Mouse (Mus musculus) forebrain, embryonic 13.5 days (tissue): ENCODE data around the gene Epor. TPM values are rescaled to one million over a fixed set of nuclear protein-coding genes. Genes with fewer than 3 reads are reported as not detected.

Experiments
- ATAC-seq: fragments of 200-750 bp; cut with Nextera tagmentation; 2 replicates; pipeline ENCODE4 v1.8.0; 2017
- H3K27ac ChIP-seq: fragments of 300-500 bp; sonication (generic); 2 replicates; pipeline ENCODE4 v1.5.1; 2015; ENCODE audit warnings: inconsistent platforms, mild to moderate bottlenecking, moderate library complexity
- H3K27me3 ChIP-seq: fragments of 300-500 bp; sonication (generic); 2 replicates; pipeline ENCODE4 v1.6.1; 2015; ENCODE audit warnings: mild to moderate bottlenecking, inconsistent platforms
- H3K36me3 ChIP-seq: fragments of 300-500 bp; sonication (generic); 2 replicates; pipeline ENCODE4 v1.6.1; 2015; ENCODE audit warnings: mild to moderate bottlenecking, inconsistent platforms; ENCODE audit not compliant: poor library complexity, severe bottlenecking
- H3K4me1 ChIP-seq: fragments of 300-500 bp; sonication (generic); 2 replicates; pipeline ENCODE4 v1.6.1; 2015; ENCODE audit warnings: inconsistent platforms
- H3K4me2 ChIP-seq: fragments of 300-500 bp; sonication (generic); 2 replicates; pipeline ENCODE4 v1.6.1; 2015; ENCODE audit warnings: inconsistent platforms, mild to moderate bottlenecking, moderate library complexity
- H3K4me3 ChIP-seq: fragments of 300-500 bp; sonication (generic); 2 replicates; pipeline ENCODE4 v1.5.1; 2015; ENCODE audit warnings: mild to moderate bottlenecking, inconsistent platforms
- H3K9ac ChIP-seq: fragments of 300-500 bp; sonication (generic); 2 replicates; pipeline ENCODE4 v1.6.1; 2015; ENCODE audit warnings: mild to moderate bottlenecking, inconsistent platforms
- H3K9me3 ChIP-seq: fragments of 300-500 bp; sonication (generic); replicated peaks from 2 replicates; pipeline ENCODE4 v1.6.1; 2016; ENCODE audit warnings: inconsistent platforms
- WGBS: fragments of 180-500 bp; shearing (Covaris S2); methylation state at CpG from one replicate; pipeline ENCODE4 v1.1.7; 2015; 5-methylcytosine and 5-hydroxymethylcytosine counted together
- polyA plus RNA-seq: library from polyadenylated mRNA; unstranded; fragments of >200 nt; fragmentation: Nextera tagmentation; extraction: Ambion mirVana; gene quantifications from 2 replicates; pipeline ENCODE4 v1.2.1, GENCODE M21; 2015

Gene Epor
- polyA plus RNA-seq, 1 experiment from 2014 or later, result 0.99 TPM

- no peaks in the 10 kb centered on the region for H3K36me3 ChIP-seq
- H3K9ac ChIP-seq, result 0 out of 2 replicates have a peak overlapping the region, but pooled peaks have one; percentile 52
- H3K4me3 ChIP-seq, result peak overlapping the region; percentile 38
- H3K27ac ChIP-seq, result no peak overlapping the region
- no peak for ATAC-seq
- peak overlapping the region; percentile 75 for H3K4me2 ChIP-seq
- WGBS, result under 1% methylated on average over 35 of the region's 35 CpGs
- H3K27me3 ChIP-seq, result peaks cover 60% of the 10 kb centered on the region
- H3K9me3 ChIP-seq, result no peaks in the 10 kb centered on the region
- peaks cover 26% of the 10 kb centered on the region for H3K4me1 ChIP-seq
Measured at GRCm38 (mm10) chr9:21961366-21961980, 1.8 kb downstream of the Epor start.

DNA sequence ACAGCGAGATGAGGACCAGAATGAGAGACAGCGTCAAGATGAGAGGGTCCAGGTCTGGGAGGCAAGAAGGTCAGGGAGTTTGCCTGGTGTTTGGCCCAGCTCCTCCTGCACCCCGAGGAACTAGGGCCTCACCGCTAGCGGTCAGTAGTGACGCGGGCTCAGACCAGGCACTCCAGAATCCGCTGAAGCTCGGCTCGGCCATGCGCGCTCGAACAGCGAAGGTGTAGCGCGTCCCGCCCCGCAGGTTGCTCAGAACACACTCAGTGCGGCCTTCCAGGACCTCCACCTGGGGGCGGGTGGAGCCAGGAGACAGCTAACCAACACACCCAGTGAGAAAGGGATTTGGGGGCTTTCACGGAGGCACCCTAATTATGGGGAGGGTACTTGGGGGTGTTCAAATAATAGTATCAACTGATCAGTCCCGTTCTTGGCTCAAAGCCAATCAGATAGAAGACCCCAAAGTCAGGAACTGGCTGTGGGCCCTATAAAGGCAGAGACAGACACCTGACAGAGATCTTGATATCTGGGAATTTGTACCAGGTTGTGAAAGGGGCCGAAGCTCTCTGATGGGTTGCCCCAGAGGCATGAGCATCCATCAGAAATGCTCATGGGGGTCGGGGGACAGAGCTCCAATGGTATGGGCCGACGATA is 2.6 kb downstream of the Epor start:
- 11% methylated on average over 26 of the region's 26 CpGs for WGBS
- H3K9ac ChIP-seq, result no peak overlapping the region
- H3K27me3 ChIP-seq, result peaks cover 60% of the 10 kb centered on the region

DNA sequence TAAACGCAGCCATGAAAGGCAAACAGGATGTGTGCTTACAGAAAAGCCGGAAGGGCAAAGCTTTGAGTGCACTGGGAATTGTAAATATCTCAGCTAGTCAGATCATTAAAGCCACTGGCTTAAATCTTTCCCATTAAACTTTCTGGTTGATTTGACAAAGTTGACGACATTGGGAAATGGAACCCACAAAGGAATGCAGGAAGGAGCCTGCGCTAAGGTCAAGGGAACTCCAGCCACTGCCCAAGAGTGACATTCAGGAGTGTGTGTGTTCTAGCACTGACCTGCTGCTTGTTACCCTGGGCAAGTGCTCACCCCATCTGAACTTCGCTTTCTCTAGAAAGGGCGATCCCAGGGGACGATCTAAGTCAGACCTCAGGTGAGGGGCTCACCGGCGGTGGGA is 3.2 kb downstream of the Epor start:
- H3K36me3 ChIP-seq, result no peaks in the 10 kb centered on the region
- peaks cover 29% of the 10 kb centered on the region for H3K4me1 ChIP-seq
- 44% methylated on average over 9 of the region's 9 CpGs for WGBS
- H3K4me3 ChIP-seq, result no peak overlapping the region
- no peak overlapping the region for H3K27ac ChIP-seq
- no peaks in the 10 kb centered on the region for H3K9me3 ChIP-seq
- no peak for ATAC-seq
- H3K27me3 ChIP-seq, result peaks cover 59% of the 10 kb centered on the region
- H3K9ac ChIP-seq, result no peak overlapping the region
- H3K4me2 ChIP-seq, result no peak overlapping the region

More for the DNA sequence above, 2.6 kb downstream of the Epor start:
- no peaks in the 10 kb centered on the region for H3K36me3 ChIP-seq
- peaks cover 29% of the 10 kb centered on the region for H3K4me1 ChIP-seq
- no peak overlapping the region for H3K4me2 ChIP-seq
- no peak for ATAC-seq
- peak overlapping the region; percentile 38; the same call in 1 of the 2 replicates for H3K4me3 ChIP-seq
- no peak overlapping the region for H3K27ac ChIP-seq
- no peaks in the 10 kb centered on the region for H3K9me3 ChIP-seq

GRCm38 (mm10) chr9:21959244-21959643 is 4.1 kb downstream of the Epor start:
- no peak for ATAC-seq

GRCm38 (mm10) chr9:21958372-21958771 is 4.9 kb downstream of the Epor start:
- Histone ChIP-seq H3K4me1 (peaks cover 43% of the 10 kb centered on the region), H3K36me3 (no peaks in the 10 kb centered on the region), H3K9me3 (no peaks in the 10 kb centered on the region), H3K4me2 (no peak overlapping the region), H3K4me3 (no peak overlapping the region), H3K27me3 (peaks cover 45% of the 10 kb centered on the region), H3K9ac (no peak overlapping the region), H3K27ac (no peak overlapping the region)
- no peak for ATAC-seq
- WGBS, result 92% methylated on average over 5 of the region's 5 CpGs

More at GRCm38 (mm10) chr9:21959244-21959643, 4.1 kb downstream of the Epor start:
- WGBS, result 86% methylated on average over 7 of the region's 7 CpGs
- no peak overlapping the region for H3K4me3 ChIP-seq
- H3K4me1 ChIP-seq, result peaks cover 36% of the 10 kb centered on the region
- H3K9ac ChIP-seq, result no peak overlapping the region
- no peaks in the 10 kb centered on the region for H3K9me3 ChIP-seq
- H3K27ac ChIP-seq, result no peak overlapping the region
- H3K36me3 ChIP-seq, result no peaks in the 10 kb centered on the region
- H3K4me2 ChIP-seq, result no peak overlapping the region
- peaks cover 53% of the 10 kb centered on the region for H3K27me3 ChIP-seq

- Histone ChIP-seq H3K4me2 (peak within 1 kb of the TSS; percentile 69), H3K27ac (peak within 1 kb of the TSS; percentile 95), H3K4me1 (peaks cover 32% of the 10 kb centered on the region), H3K27me3 (peaks cover 19% of the 10 kb centered on the region), H3K9me3 (no peaks in the 10 kb centered on the region; the same call in 1 of the 2 replicates), H3K4me3 (peak within 1 kb of the TSS; percentile 67), H3K9ac (peak within 1 kb of the TSS; percentile 79), H3K36me3 (no peaks in the 10 kb centered on the region)
- ATAC-seq, result peak; percentile 98
- under 1% methylated on average over 54 of the region's 54 CpGs for WGBS
Measured at GRCm38 (mm10) chr9:21955570-21956281, 7.6 kb downstream of the Epor start, which contains the start of gene Swsap1. TSS of gene Swsap1 (plus strand) at chr9:21955755.

DNA sequence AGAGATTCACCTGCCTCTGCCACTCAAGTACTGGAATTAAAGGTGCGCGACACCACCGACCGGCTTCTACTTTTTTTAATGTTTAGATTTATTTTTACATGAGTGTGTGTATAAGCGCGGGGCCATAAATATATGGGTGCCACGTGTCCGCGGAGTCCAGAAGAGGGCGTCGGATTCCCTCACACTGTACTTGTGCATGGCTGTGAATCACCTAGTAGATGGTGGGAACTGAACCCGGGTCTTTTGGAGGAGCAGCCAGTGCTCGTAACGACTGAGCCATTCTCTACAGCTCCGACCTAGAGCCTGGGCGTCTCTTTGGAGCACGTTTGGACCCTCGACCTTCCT is 8.1 kb downstream of the Epor start:
- peak; percentile 56 for ATAC-seq
- Histone ChIP-seq H3K4me3 (peak overlapping the region; percentile 67), H3K27me3 (peaks cover 15% of the 10 kb centered on the region), H3K4me1 (peaks cover 26% of the 10 kb centered on the region), H3K36me3 (no peaks in the 10 kb centered on the region), H3K9me3 (no peaks in the 10 kb centered on the region; the same call in 1 of the 2 replicates), H3K4me2 (peak overlapping the region; percentile 69), H3K27ac (peak overlapping the region; percentile 95), H3K9ac (peak overlapping the region; percentile 79)
- 3% methylated on average over 18 of the region's 18 CpGs for WGBS

DNA sequence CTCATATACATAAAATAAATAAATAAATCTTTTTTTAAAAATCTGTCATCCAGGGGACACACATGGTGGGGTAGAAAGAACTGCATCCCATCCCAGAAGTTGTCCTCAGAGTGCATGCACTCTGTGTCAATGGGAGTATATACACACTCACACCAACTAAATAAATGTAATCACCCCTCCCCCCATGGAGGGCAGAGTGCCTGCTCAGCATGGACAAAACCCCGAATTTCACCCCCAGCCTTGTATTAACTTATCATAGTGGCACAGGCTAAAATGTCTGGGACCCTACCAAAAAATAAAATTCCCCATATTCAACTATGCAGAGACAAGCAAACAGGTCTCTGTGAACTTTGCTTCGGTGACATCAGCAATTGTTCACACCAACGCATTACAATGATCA is 8.7 kb downstream of the Epor start:
- H3K4me3 ChIP-seq, result no peak overlapping the region
- H3K27ac ChIP-seq, result no peak overlapping the region
- ATAC-seq, result no peak
- H3K27me3 ChIP-seq, result peaks cover 12% of the 10 kb centered on the region
- H3K9ac ChIP-seq, result no peak overlapping the region
- no peaks in the 10 kb centered on the region; the same call in 1 of the 2 replicates for H3K9me3 ChIP-seq
- H3K4me1 ChIP-seq, result peaks cover 26% of the 10 kb centered on the region
- H3K4me2 ChIP-seq, result peak overlapping the region; percentile 69
- 74% methylated on average over 3 of the region's 3 CpGs for WGBS
- H3K36me3 ChIP-seq, result no peaks in the 10 kb centered on the region

GRCm38 (mm10) chr9:21953600-21953999 is 9.7 kb downstream of the Epor start:
- Histone ChIP-seq H3K4me3 (no peak overlapping the region), H3K4me2 (peak overlapping the region; percentile 32), H3K27ac (peak overlapping the region; percentile 74), H3K9ac (no peak overlapping the region; the same call in 1 of the 2 replicates), H3K36me3 (no peaks in the 10 kb centered on the region), H3K9me3 (no peaks in the 10 kb centered on the region; the same call in 1 of the 2 replicates), H3K4me1 (peaks cover 26% of the 10 kb centered on the region), H3K27me3 (0 out of 2 replicates have a peak, but pooled peaks cover 4% of the 10 kb centered on the region)
- ATAC-seq, result 0 out of 2 replicates have a peak, but pooled peaks have one; percentile 3
- 17% methylated on average over 3 of the region's 3 CpGs for WGBS

GRCm38 (mm10) chr9:21951977-21952376 is 11.3 kb downstream of the Epor start:
- no peak overlapping the region for H3K9ac ChIP-seq
- 85% methylated on average over 3 of the region's 3 CpGs for WGBS
- peaks cover 26% of the 10 kb centered on the region for H3K4me1 ChIP-seq
- ATAC-seq, result no peak
- peaks cover 15% of the 10 kb centered on the region; the same call in 1 of the 2 replicates for H3K27me3 ChIP-seq
- no peak overlapping the region for H3K27ac ChIP-seq
- no peak overlapping the region for H3K4me3 ChIP-seq
- no peaks in the 10 kb centered on the region; the same call in 1 of the 2 replicates for H3K9me3 ChIP-seq
- no peak overlapping the region for H3K4me2 ChIP-seq
- no peaks in the 10 kb centered on the region for H3K36me3 ChIP-seq

- WGBS, result 18% methylated on average over 11 of the region's 11 CpGs
- Histone ChIP-seq H3K4me3 (no peak overlapping the region), H3K27me3 (peaks cover 15% of the 10 kb centered on the region; the same call in 1 of the 2 replicates), H3K4me1 (peaks cover 20% of the 10 kb centered on the region), H3K9me3 (no peaks in the 10 kb centered on the region; the same call in 1 of the 2 replicates), H3K36me3 (peaks cover 4% of the 10 kb centered on the region; the same call in 1 of the 2 replicates), H3K27ac (no peak overlapping the region), H3K4me2 (no peak overlapping the region), H3K9ac (no peak overlapping the region)
- no peak for ATAC-seq
Measured at GRCm38 (mm10) chr9:21950322-21950721, 13.0 kb downstream of the Epor start.

DNA sequence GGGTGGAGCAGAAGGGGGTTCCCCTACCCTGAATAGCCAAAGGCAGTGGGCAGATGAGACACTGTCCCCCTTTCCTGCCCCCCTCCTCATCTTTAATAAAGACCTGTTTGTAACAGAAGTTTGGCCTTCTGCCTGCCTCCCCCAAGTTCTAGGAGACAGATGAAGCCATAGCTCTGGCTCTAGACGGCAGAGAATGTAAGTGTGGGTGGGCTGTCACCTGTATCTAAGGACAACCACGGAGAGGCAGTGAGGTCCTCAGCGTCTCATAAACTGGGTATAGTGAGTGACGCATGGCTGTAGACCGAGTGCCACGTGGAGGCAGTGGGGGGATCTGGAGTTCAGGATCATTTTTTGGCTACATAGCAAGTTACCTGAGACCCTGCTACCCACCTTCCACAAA is 14.5 kb downstream of the Epor start:
- no peaks in the 10 kb centered on the region; the same call in 1 of the 2 replicates for H3K9me3 ChIP-seq
- H3K9ac ChIP-seq, result no peak overlapping the region
- H3K27me3 ChIP-seq, result peaks cover 15% of the 10 kb centered on the region; the same call in 1 of the 2 replicates
- no peak overlapping the region for H3K4me3 ChIP-seq
- peaks cover 13% of the 10 kb centered on the region for H3K36me3 ChIP-seq
- ATAC-seq, result no peak
- no peak overlapping the region for H3K4me2 ChIP-seq
- H3K27ac ChIP-seq, result no peak overlapping the region
- peaks cover 10% of the 10 kb centered on the region for H3K4me1 ChIP-seq
- 71% methylated on average over 6 of the region's 6 CpGs for WGBS
